Mouse (Mus musculus) myocyte (in vitro differentiated cells): ENCODE measurements around the gene Trrap. TPM values are rescaled to one million over a fixed set of nuclear protein-coding genes. Genes with fewer than 3 reads are reported as not detected.

ENCODE experiments used
- H3K27me3 ChIP-seq: one replicate; pipeline ENCODE4 v1.6.1; 2011; ENCODE audit not compliant: control insufficient read depth, insufficient read depth, insufficient read length
- H3K36me3 ChIP-seq: one replicate; pipeline ENCODE4 v1.6.1; 2011; ENCODE audit not compliant: control insufficient read depth, insufficient read depth
- H3K4me2 ChIP-seq: one replicate; pipeline ENCODE4 v1.6.1; 2011; ENCODE audit warnings: low read depth, control low read depth
- H3K4me3 ChIP-seq: one replicate; pipeline ENCODE4 v1.5.1; 2011; ENCODE audit warnings: mild to moderate bottlenecking, control low read depth, moderate library complexity
- H3K79me2 ChIP-seq: one replicate; pipeline ENCODE4 v1.6.1; 2011; ENCODE audit not compliant: control insufficient read depth, insufficient read depth
- H3ac ChIP-seq: one replicate; pipeline ENCODE4 v1.6.1; 2011; ENCODE audit not compliant: control insufficient read depth, insufficient read length
- CEBPB ChIP-seq: IDR thresholded peaks from 2 replicates; pipeline ENCODE4 v1.6.1; 2011; ENCODE audit warnings: mild to moderate bottlenecking, moderate library complexity; ENCODE audit not compliant: poor library complexity, insufficient read depth, severe bottlenecking
- E2F4 ChIP-seq: IDR thresholded peaks from one replicate; pipeline ENCODE4 v1.6.1; 2011; ENCODE audit warnings: mild to moderate bottlenecking, control low read depth, moderate library complexity; ENCODE audit not compliant: insufficient read depth
- MAX ChIP-seq: IDR thresholded peaks from one replicate; pipeline ENCODE4 v1.6.1; 2011; ENCODE audit warnings: low read depth, mild to moderate bottlenecking, control low read depth
- MYOD1 ChIP-seq, 3 experiments: IDR thresholded peaks; one replicate each; pipeline ENCODE4 v1.6.1; 2011; ENCODE audit warnings: control low read depth in 2 of 3, low read depth in 2 of 3, mild to moderate bottlenecking in 2 of 3, moderate library complexity in 1 of 3; ENCODE audit not compliant: insufficient read length in 2 of 3, control insufficient read depth in 1 of 3
- MYOG ChIP-seq, 3 experiments: IDR thresholded peaks; one replicate each; pipeline ENCODE4 v1.6.1; 2011; ENCODE audit warnings: control low read depth in 2 of 3, low read depth in 2 of 3, mild to moderate bottlenecking in 2 of 3; ENCODE audit not compliant: insufficient read length in 2 of 3, control insufficient read depth in 1 of 3, insufficient read depth in 1 of 3
- POLR2A ChIP-seq: IDR thresholded peaks from one replicate; pipeline ENCODE4 v1.6.1; 2011; ENCODE audit warnings: low read depth, mild to moderate bottlenecking, control low read depth, moderate library complexity; ENCODE audit not compliant: insufficient read length
- POLR2AphosphoS2 ChIP-seq: IDR thresholded peaks from one replicate; pipeline ENCODE4 v1.6.1; 2011; ENCODE audit warnings: low read depth, control low read depth; ENCODE audit not compliant: insufficient read length
- REST ChIP-seq: IDR thresholded peaks from one replicate; pipeline ENCODE4 v1.6.1; 2011; ENCODE audit warnings: mild to moderate bottlenecking, control low read depth, moderate library complexity; ENCODE audit not compliant: insufficient read depth, insufficient read length
- SRF ChIP-seq: IDR thresholded peaks from one replicate; pipeline ENCODE4 v1.6.1; 2011; ENCODE audit warnings: low read depth; ENCODE audit not compliant: control insufficient read depth, insufficient read length
- TCF12 ChIP-seq: IDR thresholded peaks from one replicate; pipeline ENCODE4 v1.6.1; 2011; ENCODE audit warnings: mild to moderate bottlenecking, control low read depth; ENCODE audit not compliant: poor library complexity, insufficient read depth, severe bottlenecking
- TCF3 ChIP-seq: IDR thresholded peaks from one replicate; pipeline ENCODE4 v1.6.1; 2011; ENCODE audit warnings: low read depth, control low read depth; ENCODE audit not compliant: insufficient read length
- USF1 ChIP-seq: IDR thresholded peaks from one replicate; pipeline ENCODE4 v1.6.1; 2011; ENCODE audit warnings: low read depth, mild to moderate bottlenecking, control low read depth, moderate library complexity
- polyA plus RNA-seq: library from polyadenylated mRNA; unstranded; fragments of >200 nt; fragmentation: generic; extraction: Trizol; gene quantifications from one replicate; pipeline ENCODE4 v1.2.1, GENCODE M21; 2012; ENCODE audit warnings: missing spikeins

Trrap gene
- polyA plus RNA-seq, 1 experiment = 40.2 TPM

DNA sequence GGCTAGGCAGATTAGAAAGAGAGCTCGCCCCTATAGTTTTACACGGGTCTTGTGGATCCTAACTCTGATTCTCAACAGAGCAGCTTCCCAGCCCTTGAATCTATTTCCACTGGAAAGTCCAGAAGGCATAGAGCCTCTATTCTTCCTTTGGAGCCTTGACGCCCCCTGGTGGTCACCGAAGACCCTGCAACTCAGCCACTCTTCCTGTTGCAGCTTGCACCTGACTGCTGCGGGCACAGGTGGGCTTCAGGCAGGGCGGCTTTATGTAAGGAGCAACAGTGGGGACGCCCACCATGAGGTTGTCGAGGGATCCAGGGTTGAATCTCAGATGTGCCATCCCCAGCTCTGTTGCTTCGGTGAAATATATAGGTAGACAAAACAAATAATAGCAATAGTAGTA is 40.4 kb upstream of the Trrap start:
- H3K36me3 ChIP-seq = no peaks in the 10 kb centered on the region
- H3K4me2 ChIP-seq = no peak overlapping the region
- no peak overlapping the region for H3ac ChIP-seq
- H3K79me2 ChIP-seq = no peaks in the 10 kb centered on the region
- peaks cover 16% of the 10 kb centered on the region for H3K27me3 ChIP-seq
- no peak for TF ChIP-seq POLR2A
- no peak for TF ChIP-seq TCF3
- TF ChIP-seq REST = no peak
- TF ChIP-seq MYOD1 (IDR thresholded peaks at IDR 0.05; ENCODE audit: control insufficient read depth in 1 of 3, insufficient read length in 2 of 3, low read depth in 2 of 3) = no peak
- no peak for TF ChIP-seq POLR2AphosphoS2
- TF ChIP-seq TCF12 = no peak
- no peak for TF ChIP-seq MYOG (IDR thresholded peaks at IDR 0.05; ENCODE audit: control insufficient read depth in 1 of 3, insufficient read depth in 1 of 3, insufficient read length in 2 of 3, low read depth in 2 of 3)
- no peak for TF ChIP-seq CEBPB
- TF ChIP-seq USF1 = no peak
- TF ChIP-seq E2F4 = no peak
- no peak for TF ChIP-seq MAX
- H3K4me3 ChIP-seq = no peak overlapping the region

DNA sequence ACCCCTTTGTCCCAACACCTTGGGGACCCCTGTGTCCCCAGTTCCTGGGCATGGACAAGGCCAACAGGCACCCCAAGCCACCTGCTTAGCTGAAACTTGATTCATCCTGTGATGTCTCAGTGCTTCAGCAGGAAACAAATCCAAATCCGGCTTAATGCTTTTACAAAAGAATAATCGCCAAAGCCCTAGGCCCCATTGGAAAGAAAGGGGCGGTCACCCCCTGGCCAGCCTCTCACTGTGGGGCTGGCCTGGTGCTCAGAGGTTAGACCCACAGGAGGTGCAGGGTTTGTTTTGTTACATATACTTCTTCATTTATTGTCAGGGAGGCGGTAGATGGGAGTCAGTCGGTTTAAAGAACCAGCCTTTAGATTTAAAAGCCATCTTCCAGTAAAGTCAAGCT is 39.3 kb upstream of the Trrap start:
- Histone ChIP-seq H3K4me3 (no peak overlapping the region), H3K36me3 (no peaks in the 10 kb centered on the region), H3ac (no peak overlapping the region), H3K79me2 (no peaks in the 10 kb centered on the region), H3K27me3 (peaks cover 20% of the 10 kb centered on the region), H3K4me2 (no peak overlapping the region)
- TF ChIP-seq REST = no peak
- no peak for TF ChIP-seq TCF3
- no peak for TF ChIP-seq POLR2A
- TF ChIP-seq POLR2AphosphoS2 = no peak
- TF ChIP-seq E2F4 = no peak
- TF ChIP-seq MAX = no peak
- TF ChIP-seq TCF12 = no peak
- no peak for TF ChIP-seq MYOD1 (IDR thresholded peaks at IDR 0.05; ENCODE audit: control insufficient read depth in 1 of 3, insufficient read length in 2 of 3, low read depth in 2 of 3)
- no peak for TF ChIP-seq SRF
- TF ChIP-seq MYOG (IDR thresholded peaks at IDR 0.05; ENCODE audit: control insufficient read depth in 1 of 3, insufficient read depth in 1 of 3, insufficient read length in 2 of 3, low read depth in 2 of 3) = no peak
- no peak for TF ChIP-seq USF1
- TF ChIP-seq CEBPB = no peak

DNA sequence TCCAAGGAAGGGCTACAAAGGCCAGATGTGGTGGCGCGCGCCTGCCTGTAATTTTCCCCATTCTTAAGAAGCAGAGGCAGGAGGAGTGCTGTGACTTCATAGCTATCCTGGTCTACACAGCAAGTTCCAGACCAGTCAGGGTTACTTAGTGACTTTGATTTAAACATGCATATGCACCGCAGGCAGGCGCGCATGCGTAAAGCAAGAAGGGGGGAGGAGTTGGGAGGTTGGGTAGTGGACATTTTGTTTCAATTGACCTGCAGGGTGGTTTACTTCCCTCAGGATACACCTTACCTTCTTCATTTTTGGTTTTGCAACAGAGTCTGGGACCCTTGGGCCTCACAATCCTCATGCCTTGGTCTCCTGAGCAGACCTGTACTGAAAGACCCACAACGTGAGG is 38.3 kb upstream of the Trrap start:
- no peak overlapping the region for H3K4me3 ChIP-seq
- peaks cover 20% of the 10 kb centered on the region for H3K27me3 ChIP-seq
- H3ac ChIP-seq = no peak overlapping the region
- TF ChIP-seq POLR2AphosphoS2 (no peak), REST (no peak), POLR2A (no peak), SRF (no peak), CEBPB (no peak), MYOD1 (IDR thresholded peaks at IDR 0.05; ENCODE audit: control insufficient read depth in 1 of 3, insufficient read length in 2 of 3, low read depth in 2 of 3) (no peak), TCF3 (no peak), MYOG (IDR thresholded peaks at IDR 0.05; ENCODE audit: control insufficient read depth in 1 of 3, insufficient read depth in 1 of 3, insufficient read length in 2 of 3, low read depth in 2 of 3) (no peak), MAX (no peak), USF1 (no peak), E2F4 (no peak), TCF12 (no peak)
- no peaks in the 10 kb centered on the region for H3K79me2 ChIP-seq
- no peaks in the 10 kb centered on the region for H3K36me3 ChIP-seq
- no peak overlapping the region for H3K4me2 ChIP-seq

DNA sequence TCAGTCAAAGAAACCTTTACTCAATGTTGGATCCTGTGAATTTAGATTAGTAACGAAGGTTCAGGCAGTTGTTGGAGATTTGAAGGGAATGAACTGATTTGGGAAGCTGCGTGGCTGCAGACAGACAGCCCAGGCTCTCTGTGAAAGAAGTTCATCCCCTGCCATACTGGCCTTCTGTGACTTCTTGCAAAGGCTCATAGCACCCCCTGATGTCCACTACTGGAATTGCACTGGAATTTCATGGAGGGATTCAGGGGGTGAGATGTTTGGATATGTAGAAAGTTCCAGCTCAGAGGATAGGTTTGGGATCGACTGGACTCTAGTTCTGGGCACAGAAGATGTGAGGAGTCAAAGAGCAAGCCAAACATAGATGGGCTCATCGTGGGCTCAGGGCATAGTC is 33.6 kb upstream of the Trrap start:
- TF ChIP-seq SRF (no peak), MAX (no peak), POLR2AphosphoS2 (no peak), TCF12 (no peak), POLR2A (no peak), TCF3 (no peak)
- H3K79me2 ChIP-seq = no peaks in the 10 kb centered on the region
- no peaks in the 10 kb centered on the region for H3K36me3 ChIP-seq

DNA sequence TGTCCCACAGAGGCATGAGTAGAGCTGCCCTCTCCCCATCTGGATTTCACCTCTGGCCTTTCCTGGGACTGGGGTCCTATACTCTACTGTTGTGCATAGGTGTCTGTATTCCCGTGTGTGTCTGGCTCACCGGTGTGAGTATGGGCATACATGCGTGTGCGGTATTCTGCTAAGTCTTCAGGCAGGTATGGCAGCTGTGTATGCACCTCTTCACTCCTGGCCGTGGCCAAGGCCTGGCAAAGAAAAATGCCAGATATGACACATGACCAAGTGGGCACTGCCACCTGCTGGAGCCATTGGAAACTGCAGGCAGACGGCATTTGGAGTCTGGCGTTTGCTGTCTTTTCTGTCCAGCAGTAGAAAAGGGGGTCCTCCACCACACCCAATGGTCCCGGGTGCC is 32.6 kb upstream of the Trrap start:
- peaks cover 5% of the 10 kb centered on the region for H3K27me3 ChIP-seq
- no peak overlapping the region for H3K4me3 ChIP-seq
- H3K36me3 ChIP-seq = no peaks in the 10 kb centered on the region
- TF ChIP-seq USF1 (peak; percentile 49), POLR2AphosphoS2 (no peak)
- no peak overlapping the region for H3K4me2 ChIP-seq
- H3ac ChIP-seq = no peak overlapping the region
- no peaks in the 10 kb centered on the region for H3K79me2 ChIP-seq

More for the DNA sequence above, 33.6 kb upstream of the Trrap start:
- Histone ChIP-seq H3K27me3 (peaks cover 12% of the 10 kb centered on the region), H3K4me3 (no peak overlapping the region), H3K4me2 (no peak overlapping the region), H3ac (no peak overlapping the region)
